Mouse (Mus musculus): Measurements from ENCODE around the gene Pms2. TPM values are rescaled to one million over a fixed set of nuclear protein-coding genes. Genes with fewer than 3 reads are reported as not detected.

Pms2 gene
- total RNA-seq, 4 experiments from 2014 or later = 18.8 to 22.0 (median 20.8) TPM

DNA sequence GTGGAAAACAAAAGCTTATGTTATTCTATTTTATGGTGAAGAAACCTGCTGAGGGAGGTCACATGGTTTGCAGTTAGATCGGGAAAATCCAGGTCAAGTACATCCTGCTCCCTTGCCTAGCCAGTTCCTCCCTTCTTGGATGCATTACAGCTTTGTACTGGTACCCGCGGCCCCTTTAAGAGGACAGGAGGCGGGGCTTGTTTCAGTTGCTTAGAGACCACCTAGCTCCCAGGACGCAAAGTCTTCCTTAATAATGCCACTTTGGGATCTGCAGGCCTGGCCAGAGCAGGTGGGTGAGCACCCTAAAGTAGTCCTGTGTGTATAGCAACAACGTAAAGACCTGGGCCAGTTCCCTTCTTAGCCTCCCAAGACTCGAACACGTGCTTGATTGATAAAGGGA is 23.1 kb downstream of the Pms2 start, which contains the start of gene Rsph10b:
Rsph10b (plus strand) TSS at position 205 of the 400 bp plus-strand sequence.
- DNase-seq (ENCODE audit: low spot score in 2 of 2) = no peak

DNA sequence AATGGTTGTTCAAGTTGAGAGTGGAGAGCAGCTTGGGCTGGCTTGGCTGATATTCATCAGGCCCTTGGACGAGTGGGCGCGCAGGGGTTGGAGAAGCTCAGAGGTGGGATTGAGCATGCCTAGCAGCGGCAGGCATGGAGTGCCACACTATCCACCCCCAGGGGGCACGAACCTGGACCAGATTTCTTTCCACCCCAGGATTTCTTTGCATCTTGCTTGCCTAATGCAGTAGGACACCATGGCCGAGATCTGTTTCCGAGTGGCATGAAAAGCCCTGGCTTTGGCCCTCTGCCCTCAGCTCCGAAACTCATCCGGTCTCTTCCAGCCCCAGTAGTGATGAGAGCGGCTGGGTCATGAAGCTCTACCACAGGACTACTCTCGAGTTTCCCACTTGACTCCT is 23.6 kb downstream of the Pms2 start:
- no peak for DNase-seq (ENCODE audit: low spot score in 2 of 2)

DNA sequence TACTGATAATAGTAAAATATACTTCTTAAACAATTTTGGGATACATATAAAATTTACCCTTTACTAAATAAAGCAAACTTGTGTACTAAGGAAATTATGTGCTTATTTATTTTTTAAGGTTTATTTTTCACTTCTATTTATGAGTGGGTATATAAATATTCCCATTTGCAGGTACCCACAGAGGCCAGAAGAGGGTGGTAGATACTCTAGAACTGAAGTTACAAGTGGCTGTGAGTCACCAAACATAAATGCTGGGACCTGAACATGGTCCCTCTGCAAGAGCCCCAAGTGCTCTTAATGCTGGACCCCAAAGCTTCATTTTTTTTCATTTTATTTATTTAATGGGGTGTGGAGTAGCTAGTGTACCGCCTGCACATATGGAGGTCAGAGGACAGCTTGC is 24.1 kb downstream of the Pms2 start:
- DNase-seq (ENCODE audit: low spot score in 2 of 2) = no peak

DNA sequence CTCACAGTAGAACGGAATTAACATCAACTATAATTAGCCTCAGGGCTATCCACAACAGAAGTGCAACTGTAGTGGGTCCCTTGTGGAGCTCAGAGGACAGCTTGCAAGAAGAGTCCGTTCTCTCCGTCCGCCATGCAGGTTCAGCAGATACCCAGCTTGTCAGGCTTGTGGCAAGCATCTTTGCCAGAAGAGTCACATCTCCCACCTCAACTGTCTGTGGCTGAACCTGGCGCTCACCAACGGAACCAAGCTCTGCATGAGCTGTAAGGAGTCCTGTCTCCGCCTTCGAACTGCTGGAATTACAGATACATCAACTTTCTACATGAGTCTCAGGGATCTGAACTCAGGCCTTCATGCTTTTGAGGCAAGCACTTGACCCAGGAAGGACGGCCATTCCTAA is 26.4 kb downstream of the Pms2 start:
- no peak for DNase-seq (ENCODE audit: low spot score in 2 of 2)

DNA sequence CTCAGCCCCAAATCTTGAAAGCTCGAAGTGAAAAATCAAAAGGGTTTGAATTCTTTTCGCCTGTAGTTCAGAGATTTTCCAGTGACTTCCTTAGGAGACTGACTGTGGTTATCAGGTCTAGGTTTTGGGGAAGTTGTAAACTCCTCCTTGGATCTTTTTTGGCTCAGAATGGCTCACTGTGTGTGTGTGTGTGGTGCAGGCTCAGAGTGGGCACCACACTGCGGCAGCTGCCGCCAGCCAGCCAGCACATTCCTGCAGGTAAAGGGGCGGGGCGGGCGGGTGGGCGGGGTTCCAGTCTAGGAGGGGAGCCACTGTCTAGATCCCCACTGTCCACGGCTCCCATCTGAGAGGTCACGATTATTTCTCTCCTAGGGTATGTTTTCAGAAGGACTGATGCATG is 31.8 kb downstream of the Pms2 start:
- DNase-seq (ENCODE audit: low spot score in 2 of 2) = no peak

DNA sequence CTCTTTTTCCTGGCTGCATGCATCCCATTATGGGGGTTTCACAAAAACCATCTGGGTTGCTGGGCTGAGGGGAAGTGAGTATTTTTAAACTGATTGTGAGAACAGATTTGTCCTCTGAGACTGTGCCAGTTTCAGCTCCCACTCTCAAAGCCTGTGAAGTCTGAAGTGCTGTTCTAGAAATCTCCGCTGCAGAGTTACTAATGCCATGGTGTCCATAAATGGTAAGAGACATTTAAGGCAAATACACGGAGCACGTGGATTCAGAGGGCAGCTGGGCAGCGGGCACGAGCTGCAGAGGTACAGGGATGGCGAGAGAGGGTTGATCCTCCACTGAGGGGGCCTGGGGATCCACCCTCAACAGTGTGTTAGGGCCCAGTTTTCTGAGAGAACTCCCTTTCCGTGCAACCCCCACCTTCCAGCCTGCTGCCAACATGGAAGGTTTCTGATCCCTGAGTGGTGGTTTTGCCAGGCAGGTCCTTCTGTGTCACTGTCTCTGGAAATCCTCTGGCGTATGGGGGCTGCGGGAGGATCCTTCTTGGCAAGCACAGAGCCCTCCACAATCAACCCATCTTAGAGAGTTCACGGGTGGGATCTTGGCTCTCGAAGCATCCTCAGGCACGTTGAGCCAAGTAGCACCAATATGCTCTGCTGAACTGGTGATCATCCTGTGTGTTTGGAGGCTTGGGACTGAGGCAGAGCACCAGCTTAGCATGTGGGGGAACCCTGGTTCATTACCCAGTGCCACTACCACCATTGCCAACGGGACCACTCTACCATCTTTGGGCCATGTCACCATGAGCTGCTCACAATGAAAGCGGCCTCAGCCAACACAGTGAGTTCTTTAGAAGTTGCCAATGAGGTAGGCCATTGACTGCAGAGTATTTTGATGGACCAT is 33.7 kb downstream of the Pms2 start:
- peak; percentile 84 to 89 for DNase-seq (ENCODE audit: low spot score in 2 of 2)

DNA sequence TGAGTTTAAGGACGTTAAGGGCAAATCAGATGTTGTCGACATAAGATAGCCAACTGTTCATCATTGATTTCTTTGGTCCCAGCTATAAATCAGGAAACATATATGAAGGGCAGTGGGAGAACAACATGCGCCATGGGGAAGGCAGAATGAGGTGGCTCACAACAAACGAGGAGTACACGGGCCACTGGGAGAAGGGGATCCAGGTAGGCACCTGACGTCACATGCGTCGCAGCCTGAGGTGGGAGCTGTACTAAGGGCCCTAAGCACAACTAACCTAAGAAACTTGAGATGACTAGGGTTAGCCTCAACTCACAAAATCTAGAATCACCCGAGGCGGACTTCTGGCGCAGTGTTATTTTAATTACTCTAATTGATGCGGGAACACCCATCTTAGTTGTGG is 38.6 kb downstream of the Pms2 start:
- DNase-seq (ENCODE audit: low spot score in 2 of 2) = no peak

DNA sequence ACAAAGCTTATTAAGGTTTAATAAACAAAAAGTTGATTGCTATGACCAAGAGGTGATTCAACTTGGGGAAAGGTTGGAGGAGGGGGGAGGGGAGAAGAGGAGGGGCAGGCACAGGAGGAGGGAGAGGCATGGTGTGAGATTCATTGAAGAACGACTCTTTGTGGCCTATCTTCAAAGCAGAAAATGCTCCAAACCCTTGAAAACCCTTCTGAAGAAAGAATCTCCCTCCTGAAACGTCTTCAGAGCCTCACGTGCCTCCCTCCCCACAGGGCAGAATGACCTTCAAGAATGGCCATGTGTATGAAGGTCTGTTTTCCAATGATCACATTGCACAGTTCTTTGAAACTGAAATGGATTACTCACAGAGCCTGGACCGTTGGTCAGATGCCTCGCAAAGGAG is 40.3 kb downstream of the Pms2 start:
- DNase-seq (ENCODE audit: low spot score in 2 of 2) = no peak

DNA sequence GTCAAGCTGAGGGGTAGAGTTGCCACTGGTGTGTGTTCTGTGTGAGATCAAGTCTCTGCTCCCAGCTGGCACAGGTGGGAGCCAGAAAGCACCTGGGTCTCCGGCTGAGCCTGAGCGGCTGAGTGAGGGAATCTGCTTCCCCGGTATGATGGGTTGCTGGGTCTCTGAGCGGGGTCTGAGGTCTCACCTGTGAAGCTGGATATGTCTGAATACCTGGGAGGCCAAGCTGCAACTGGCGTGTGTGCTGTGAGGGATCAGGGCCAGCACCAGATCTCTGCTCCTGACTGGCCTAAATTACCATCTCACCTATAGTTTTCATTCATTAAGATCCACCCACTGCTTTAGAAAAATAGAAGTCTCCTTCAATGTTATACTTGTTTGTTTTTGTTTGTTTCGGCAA is 47.3 kb downstream of the Pms2 start:
- DNase-seq (ENCODE audit: low spot score in 2 of 2) = no peak

DNA sequence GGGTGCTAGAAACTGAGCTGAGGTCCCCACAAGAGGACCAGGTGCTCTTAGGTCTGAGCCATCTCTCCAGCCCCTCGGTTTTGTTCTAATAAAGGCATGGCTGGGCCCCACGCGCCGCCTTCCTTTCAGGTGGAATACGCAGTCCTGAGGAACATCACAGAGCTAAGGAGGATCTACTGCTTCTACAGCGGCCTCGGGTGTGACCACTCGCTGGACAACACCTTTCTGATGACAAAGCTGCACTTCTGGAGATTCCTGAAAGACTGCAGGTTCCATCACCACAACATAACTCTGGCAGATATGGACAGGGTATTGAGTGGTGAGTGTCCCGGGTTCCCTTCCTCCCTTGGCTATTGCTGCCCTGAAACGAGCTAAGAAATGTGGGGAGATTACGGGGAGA is 49.8 kb downstream of the Pms2 start:
- DNase-seq (ENCODE audit: low spot score in 2 of 2) = no peak

DNA sequence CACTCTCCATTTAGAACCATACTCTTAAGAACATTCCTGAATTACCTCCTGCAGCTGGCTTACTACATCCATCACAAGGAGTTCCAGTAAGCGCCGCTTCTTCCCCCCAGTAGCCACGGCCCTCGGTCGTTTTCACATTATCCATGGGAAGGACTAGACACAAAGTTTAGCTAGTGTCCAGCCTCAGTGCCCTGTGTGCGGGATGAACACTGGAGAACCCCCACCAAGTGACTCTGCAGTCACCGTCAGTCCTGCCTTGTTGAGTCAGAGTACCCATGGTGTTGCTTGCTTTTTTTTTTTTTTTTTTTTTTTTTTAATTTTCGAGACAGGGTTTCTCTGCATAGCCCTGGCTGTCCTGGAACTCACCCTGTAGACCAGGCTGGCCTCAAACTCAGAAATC is 51.4 kb downstream of the Pms2 start:
- DNase-seq (ENCODE audit: low spot score in 2 of 2) = no peak

DNA sequence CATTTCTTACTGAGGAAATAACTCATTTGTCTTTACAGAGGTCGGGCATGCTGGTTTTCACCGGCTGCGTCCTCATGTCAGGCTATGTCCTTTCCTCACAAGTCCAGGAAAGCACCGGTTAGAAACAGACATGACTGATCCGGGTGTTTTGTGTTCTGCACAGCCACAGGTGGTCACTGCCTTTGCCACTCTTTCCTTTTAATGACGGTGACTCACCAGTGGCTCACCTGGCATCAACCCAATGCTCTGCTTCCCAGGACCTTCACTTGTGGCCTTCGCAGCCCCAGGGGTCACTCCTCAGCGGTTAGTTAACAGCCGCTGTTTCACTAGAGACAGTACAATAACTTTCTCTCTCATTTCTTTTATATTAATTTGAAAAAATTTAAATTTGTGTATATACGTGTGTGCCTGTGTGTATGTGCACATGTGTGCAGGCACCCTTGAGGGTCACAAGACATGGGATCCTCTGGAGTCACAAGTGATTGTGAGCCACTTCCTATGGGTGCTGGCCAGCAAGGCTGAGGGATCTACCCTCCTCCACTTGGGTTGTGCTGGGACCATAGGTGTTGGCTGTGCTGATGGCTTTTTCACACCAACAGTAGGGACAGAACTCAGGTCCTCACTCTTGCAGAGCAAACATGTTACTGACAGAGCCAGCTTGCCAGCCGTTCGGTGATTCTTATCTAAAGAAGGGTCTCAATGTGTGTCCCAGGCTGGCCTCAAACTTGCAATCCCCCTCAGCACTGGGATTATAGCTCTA is 56.0 kb downstream of the Pms2 start:
- no peak for DNase-seq (ENCODE audit: low spot score in 2 of 2)

DNA sequence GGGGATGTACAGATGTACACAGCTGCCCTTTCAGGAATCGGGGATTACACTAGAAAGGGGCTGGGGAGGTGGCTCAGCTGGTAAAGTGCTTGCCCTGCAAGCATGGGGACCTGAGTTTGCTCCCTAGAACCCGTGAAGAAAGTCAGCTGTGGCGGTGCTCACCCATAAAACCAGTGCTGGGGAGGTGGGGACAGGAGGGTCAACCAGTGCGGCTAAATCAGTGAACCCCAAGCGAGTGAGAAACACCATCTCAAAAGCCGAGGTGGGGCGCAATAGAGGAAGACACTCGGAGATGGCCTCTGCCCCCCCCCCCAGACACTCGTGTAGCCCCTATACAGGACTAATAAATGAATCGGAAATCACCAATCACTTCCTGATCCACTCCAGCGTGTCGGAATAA is 56.9 kb downstream of the Pms2 start:
- no peak for DNase-seq (ENCODE audit: low spot score in 2 of 2)

DNA sequence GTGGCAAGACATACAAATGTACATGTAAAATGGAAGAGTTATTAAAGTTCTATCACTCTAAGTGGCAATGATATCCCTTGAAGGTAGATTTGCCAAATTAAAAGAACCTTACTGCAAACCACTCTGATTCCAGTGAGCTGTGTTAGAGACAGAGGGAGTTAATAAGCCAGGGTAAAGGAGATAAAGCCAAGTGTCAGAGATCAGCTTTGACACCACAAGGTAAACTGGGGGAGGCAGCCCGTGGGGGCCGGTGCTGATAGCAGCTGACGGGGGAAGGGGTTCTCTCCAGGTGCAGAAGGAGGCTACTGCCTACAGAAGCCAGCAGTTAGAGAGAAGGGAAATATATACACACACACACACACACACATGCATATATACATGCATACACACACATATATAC is 62.9 kb downstream of the Pms2 start:
- no peak for DNase-seq (ENCODE audit: low spot score in 2 of 2)

DNA sequence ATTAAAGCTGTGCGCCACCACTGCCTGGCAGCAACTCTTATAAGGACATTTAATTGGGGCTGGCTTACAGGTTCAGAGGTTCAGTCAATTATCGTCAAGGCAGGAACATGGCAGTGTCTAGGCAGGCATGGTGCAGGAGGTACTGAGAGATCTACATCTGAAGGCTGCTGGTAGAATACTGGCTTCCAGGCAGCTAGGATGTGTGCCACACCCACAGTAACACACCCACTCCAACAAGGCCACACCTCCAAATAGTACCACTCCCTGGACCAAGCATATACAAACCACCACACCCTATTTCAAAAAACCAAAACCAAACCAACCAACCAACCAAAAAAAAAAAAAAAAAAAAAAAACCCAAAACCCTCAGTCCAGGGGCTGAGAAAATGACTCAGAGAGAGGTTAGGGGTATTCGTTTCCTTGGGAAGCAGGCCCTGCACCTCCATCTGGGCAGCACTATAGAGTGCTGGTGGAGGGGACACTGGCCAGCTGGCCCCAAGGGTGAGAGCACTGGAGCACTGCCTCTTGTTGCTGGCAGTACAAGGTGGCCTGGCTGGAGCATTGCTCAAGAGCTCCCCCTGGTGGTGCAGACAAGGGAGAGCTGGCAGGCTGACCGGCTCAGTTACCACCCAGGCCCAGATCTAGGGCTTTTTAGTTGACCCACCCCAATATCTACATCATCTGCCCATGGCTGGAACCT is 65.3 kb downstream of the Pms2 start:
- peak in 1 of 2 experiments; percentile 64 for DNase-seq (ENCODE audit: low spot score in 2 of 2)

DNA sequence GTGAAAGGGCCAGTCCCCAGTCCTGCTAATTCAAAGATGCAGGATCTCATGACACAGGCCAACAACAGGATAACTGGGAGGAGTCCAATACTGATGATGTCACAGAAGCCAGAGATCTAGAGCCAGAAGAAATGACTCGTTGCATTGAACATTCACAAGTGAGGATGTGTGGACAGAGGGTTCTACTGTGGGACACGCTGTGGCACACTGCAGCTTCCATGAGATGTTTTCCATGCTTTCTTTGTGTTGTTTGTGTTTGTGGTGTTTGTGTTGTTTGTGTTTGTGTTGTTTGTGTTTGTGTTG is 65.8 kb downstream of the Pms2 start:
- DNase-seq (ENCODE audit: low spot score in 2 of 2) = no peak

DNA sequence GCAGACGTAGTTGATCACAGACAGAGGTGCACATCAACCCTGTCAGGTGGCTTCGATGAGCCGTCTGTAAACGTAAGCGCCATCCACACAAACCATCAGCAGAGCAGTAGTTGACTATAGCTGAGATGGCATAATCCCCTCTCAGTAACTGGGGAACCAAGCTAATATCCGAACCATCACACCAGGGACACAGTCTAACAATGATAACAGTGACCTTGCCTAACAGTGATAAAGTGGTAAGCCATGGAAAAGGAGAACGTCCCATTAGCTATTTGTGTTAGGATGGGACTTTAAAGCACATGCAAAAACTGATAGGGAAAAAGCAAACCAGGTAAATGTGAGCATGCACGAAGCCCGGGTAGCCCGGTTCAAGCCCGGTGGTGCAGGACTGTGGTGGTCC is 66.5 kb downstream of the Pms2 start:
- no peak for DNase-seq (ENCODE audit: low spot score in 2 of 2)

DNA sequence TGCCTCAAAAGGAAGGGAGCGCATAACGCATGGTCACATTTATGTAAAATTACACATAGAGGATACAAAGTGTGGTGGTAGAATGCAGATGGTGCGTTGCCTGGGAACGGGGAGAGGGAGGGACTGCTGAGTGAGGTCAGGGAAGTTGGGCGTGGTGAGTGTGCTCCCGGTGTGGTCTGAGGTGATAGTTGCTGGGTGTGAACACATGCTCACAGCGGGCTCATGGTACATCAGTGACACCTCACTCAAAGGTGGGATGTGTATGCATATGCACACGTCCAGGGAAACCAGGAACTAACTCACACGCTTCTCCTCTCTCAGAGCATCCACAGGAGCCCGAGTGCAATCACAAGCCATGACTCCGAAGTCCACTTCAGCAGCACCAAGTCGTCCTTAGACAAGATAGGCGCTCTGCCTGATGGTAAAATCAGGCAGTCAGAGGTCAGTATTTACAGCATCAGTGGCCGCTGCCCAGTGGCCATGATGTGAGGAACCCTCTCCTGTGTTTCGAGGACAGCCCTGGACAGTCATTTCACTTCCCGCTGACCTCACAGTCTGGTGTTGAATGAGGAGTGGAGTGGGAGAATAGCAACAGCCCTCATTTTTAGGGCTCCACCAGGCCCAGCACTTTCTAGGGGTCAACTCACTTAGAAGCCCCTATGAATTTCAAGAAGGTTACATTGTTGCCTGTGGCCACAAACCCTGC is 67.1 kb downstream of the Pms2 start:
- DNase-seq (ENCODE audit: low spot score in 2 of 2) = no peak

DNA sequence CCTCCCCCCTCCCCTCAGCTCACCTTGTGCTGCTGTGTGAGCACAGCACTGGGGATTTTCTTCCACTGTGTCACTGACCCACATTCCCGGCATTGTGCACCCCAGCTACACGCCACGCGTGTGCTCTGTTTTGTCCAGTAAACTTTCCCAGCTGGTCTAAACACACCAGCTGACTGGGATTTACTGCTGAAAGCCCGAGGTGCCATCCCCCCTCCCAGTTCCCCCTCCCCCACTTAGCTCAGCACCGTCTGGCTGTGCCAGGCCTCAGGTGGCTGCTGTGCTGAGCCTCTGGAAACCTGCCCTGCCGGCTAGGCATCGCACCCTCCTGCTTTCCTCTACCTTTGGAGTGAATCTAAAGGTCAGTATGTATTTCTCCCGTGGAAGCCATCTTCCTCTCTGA is 71.1 kb downstream of the Pms2 start:
- DNase-seq (ENCODE audit: low spot score in 2 of 2) = no peak

DNA sequence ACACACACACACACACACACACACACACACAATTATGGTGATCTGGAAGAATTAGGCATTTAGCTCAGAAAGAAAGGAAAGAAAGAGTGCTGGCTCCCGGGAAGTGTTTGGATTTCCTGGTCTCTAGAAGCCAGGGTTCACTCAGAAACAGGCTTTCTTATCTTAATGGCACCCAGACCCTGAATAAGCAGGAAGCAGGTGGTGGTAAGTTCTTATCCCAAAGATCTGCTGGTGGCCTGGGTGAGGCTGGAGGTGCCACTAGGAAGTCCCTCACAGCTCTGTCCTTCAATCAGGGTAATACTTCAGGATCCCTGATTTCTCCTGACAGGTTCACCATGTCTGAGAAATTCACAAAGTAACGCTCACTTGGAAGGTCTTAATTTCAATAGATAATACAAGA is 72.6 kb downstream of the Pms2 start:
- DNase-seq (ENCODE audit: low spot score in 2 of 2) = no peak

Measured in layer of hippocampus, adult 8-10 months (tissue).